8 mouse cellular contexts compared by ENCODE assay signal in genomic region chr11:88131847-88132246, GRCm38 (mm10). TPM values are rescaled to one million over a fixed set of nuclear protein-coding genes. Genes with fewer than 3 reads are reported as not detected.
A peak's percentile ranks its signal among the peaks of the same experiment; 100 is the strongest.
DNase-seq lines count a peak whose midpoint lies in the region; ATAC-seq and TF ChIP-seq lines count a peak whose summit lies in the region.

No protein-coding gene starts in this region.

- H3K27ac ChIP-seq in neural tube, embryonic 13.5 days (replicated peaks): 0 out of 2 replicates have a peak overlapping the region, but pooled peaks have one; percentile 2
- peak overlapping the region; percentile 74 for H3K27ac ChIP-seq in embryonic facial prominence, embryonic 10.5 days (replicated peaks)
- peak overlapping the region; percentile 74 for H3K27ac ChIP-seq in limb, embryonic 15.5 days
- H3K27ac ChIP-seq in olfactory bulb, adult 2 months (ENCODE audit: insufficient read depth, low read depth, low read length): peak overlapping the region; percentile 52; the same call in 1 of the 2 replicates
- H3K27ac ChIP-seq in midbrain, embryonic 14.5 days (replicated peaks; ENCODE audit: low read depth, low read length): no peak overlapping the region; the same call in 1 of the 2 replicates

- no peak overlapping the region for H3K9ac ChIP-seq in neural tube, embryonic 13.5 days
- no peak overlapping the region for H3K9ac ChIP-seq in limb, embryonic 15.5 days
- no peak overlapping the region for H3K9ac ChIP-seq in midbrain, embryonic 14.5 days (replicated peaks; ENCODE audit: low read length)

- TF ChIP-seq CTCF in olfactory bulb, adult 2 months (IDR thresholded peaks at IDR 0.05; ENCODE audit: insufficient read depth, low read depth, low read length): no peak

- intact Hi-C loops in heart, postnatal 14 days (cut with DNase I): loop anchor here (2.0 kb wide), 1 partner anchor 27 kb away; no protein-coding TSS in a partner anchor

- WGBS in neural tube, embryonic 13.5 days: 65% methylated on average over 8 of the region's 8 CpGs
- 60% methylated on average over 8 of the region's 8 CpGs for WGBS in embryonic facial prominence, embryonic 10.5 days
- WGBS in limb, embryonic 15.5 days: 36% methylated on average over 8 of the region's 8 CpGs
- 68% methylated on average over 8 of the region's 8 CpGs for WGBS in olfactory bulb, adult 2 months
- WGBS in midbrain, embryonic 14.5 days: 81% methylated on average over 8 of the region's 8 CpGs

- 0 out of 2 replicates have a peak, but pooled peaks cover 4% of the 10 kb centered on the region for H3K36me3 ChIP-seq in neural tube, embryonic 13.5 days
- peaks cover 13% of the 10 kb centered on the region; the same call in 1 of the 2 replicates for H3K36me3 ChIP-seq in embryonic facial prominence, embryonic 10.5 days (replicated peaks)
- H3K36me3 ChIP-seq in limb, embryonic 15.5 days: no peaks in the 10 kb centered on the region
- no peaks in the 10 kb centered on the region for H3K36me3 ChIP-seq in midbrain, embryonic 14.5 days (ENCODE audit: control insufficient read depth, insufficient read depth, low read length)

- no peak overlapping the region for H3K4me2 ChIP-seq in neural tube, embryonic 13.5 days
- H3K4me2 ChIP-seq in limb, embryonic 15.5 days: peak overlapping the region; percentile 22; the same call in 1 of the 2 replicates
- H3K4me2 ChIP-seq in midbrain, embryonic 14.5 days (ENCODE audit: low read length): no peak overlapping the region

- no peak overlapping the region for H3K4me3 ChIP-seq in neural tube, embryonic 13.5 days
- H3K4me3 ChIP-seq in embryonic facial prominence, embryonic 10.5 days: no peak overlapping the region
- H3K4me3 ChIP-seq in limb, embryonic 15.5 days: no peak overlapping the region
- no peak overlapping the region for H3K4me3 ChIP-seq in olfactory bulb, adult 2 months (ENCODE audit: insufficient read depth, low read depth, low read length)
- no peak overlapping the region for H3K4me3 ChIP-seq in midbrain, embryonic 14.5 days (replicated peaks; ENCODE audit: low read depth, low read length)

- no peak for ATAC-seq in neural tube, embryonic 13.5 days (ENCODE audit: low read depth)
- ATAC-seq in limb, embryonic 15.5 days (ENCODE audit: insufficient number of reproducible peaks, low FRiP score, low TSS enrichment, low read depth): 0 out of 2 replicates have a peak, but pooled peaks have one; percentile 26
- ATAC-seq in midbrain, embryonic 14.5 days (ENCODE audit: low FRiP score, low TSS enrichment): no peak

- no peaks in the 10 kb centered on the region for H3K9me3 ChIP-seq in neural tube, embryonic 13.5 days
- no peaks in the 10 kb centered on the region for H3K9me3 ChIP-seq in embryonic facial prominence, embryonic 10.5 days
- H3K9me3 ChIP-seq in limb, embryonic 15.5 days: no peaks in the 10 kb centered on the region
- no peaks in the 10 kb centered on the region for H3K9me3 ChIP-seq in midbrain, embryonic 14.5 days (ENCODE audit: control insufficient read depth, low read length)

- TF ChIP-seq POLR2A in olfactory bulb, adult 2 months (IDR thresholded peaks at IDR 0.05; ENCODE audit: insufficient read depth, low read depth, low read length): no peak

- no peaks in the 10 kb centered on the region for H3K27me3 ChIP-seq in neural tube, embryonic 13.5 days
- no peaks in the 10 kb centered on the region for H3K27me3 ChIP-seq in embryonic facial prominence, embryonic 10.5 days (replicated peaks; ENCODE audit: low read depth, poor library complexity, severe bottlenecking)
- no peaks in the 10 kb centered on the region for H3K27me3 ChIP-seq in limb, embryonic 15.5 days
- H3K27me3 ChIP-seq in midbrain, embryonic 14.5 days (ENCODE audit: control insufficient read depth, insufficient read depth, low read length): no peaks in the 10 kb centered on the region

- DNase-seq in neural tube, embryonic 10.5 days (ENCODE audit: extremely low spot score, low spot score): no peak
- DNase-seq in embryonic facial prominence, embryonic 10.5 days (ENCODE audit: low spot score): no peak
- DNase-seq in heart, postnatal 14 days: peak; percentile 77 to 84
- DNase-seq in midbrain, embryonic 14.5 days: no peak
- DNase-seq in left cerebral cortex, adult 9 months (ENCODE audit: low spot score in 2 of 2): no peak

- peaks cover 33% of the 10 kb centered on the region for H3K4me1 ChIP-seq in neural tube, embryonic 13.5 days (replicated peaks)
- peaks cover 35% of the 10 kb centered on the region for H3K4me1 ChIP-seq in embryonic facial prominence, embryonic 10.5 days
- H3K4me1 ChIP-seq in limb, embryonic 15.5 days: peaks cover 29% of the 10 kb centered on the region
- peaks cover 11% of the 10 kb centered on the region for H3K4me1 ChIP-seq in olfactory bulb, adult 2 months (ENCODE audit: control insufficient read depth, insufficient read depth, low read length)
- no peaks in the 10 kb centered on the region for H3K4me1 ChIP-seq in midbrain, embryonic 14.5 days (ENCODE audit: control insufficient read depth, insufficient read depth, low read length)

RNA-seq across cellular contexts. Expression of gene Cuedc1, which starts 34.0 kb away (rescaled TPM):
- polyA plus RNA-seq in neural tube, embryonic 13.5 days (2015; fragmentation: Nextera tagmentation; extraction: Ambion mirVana): 51.3 and 59.1 TPM in 2 replicates
- polyA plus RNA-seq in embryonic facial prominence, embryonic 10.5 days (2016; fragmentation: Nextera tagmentation; extraction: Ambion mirVana): 20.8 and 21.9 TPM in 2 replicates
- 10 to 100 TPM; 47.9 to 55.6 TPM for total RNA-seq in heart, postnatal 14 days (2021)
- 28.1 and 32.1 TPM in 2 replicates for polyA plus RNA-seq in limb, embryonic 15.5 days (2015; fragmentation: Nextera tagmentation; extraction: Ambion mirVana)
- polyA plus RNA-seq in olfactory bulb, adult 2 months (2012; ENCODE audit: insufficient read depth, insufficient read length, low replicate concordance, missing spikeins): not detected in 2 replicates
- 29.6 and 31.1 TPM in 2 replicates for polyA plus RNA-seq in midbrain, embryonic 14.5 days (2014; fragmentation: Nextera tagmentation; extraction: Ambion mirVana)

Comparison
In these comparisons a context has a peak if more than half of its experiments do, and no peak if none do; other contexts are left out.
1. DNase-seq: peak in heart, postnatal 14 days (2 of 2); none in neural tube, embryonic 10.5 days (single experiment), embryonic facial prominence, embryonic 10.5 days (single experiment), midbrain, embryonic 14.5 days (single experiment) and left cerebral cortex, adult 9 months (0 of 2).